Mouse (Mus musculus) heart, adult 2 months (tissue): ENCODE measurements around the gene Gm11172. TPM values are rescaled to one million over a fixed set of nuclear protein-coding genes. Genes with fewer than 3 reads are reported as not detected.
A peak's percentile ranks its signal among the peaks of the same experiment; 100 is the strongest.

Experiments used
- DNase-seq, 2 experiments: peaks; one replicate each; pipeline ENCODE4 v3.0.0; 2021
- H3K27ac ChIP-seq: fragments of 200-600 bp; 2 replicates; pipeline ENCODE4 v1.8.1; 2022
- H3K27me3 ChIP-seq: fragments of 200-500 bp; 2 replicates; pipeline ENCODE4 v1.6.1; 2012; ENCODE audit warnings: mild to moderate bottlenecking, low read length, inconsistent platforms, mixed read lengths; ENCODE audit not compliant: control insufficient read depth, insufficient read depth
- H3K36me3 ChIP-seq: fragments of 200-500 bp; 2 replicates; pipeline ENCODE4 v1.6.1; 2012; ENCODE audit warnings: low read length, inconsistent platforms; ENCODE audit not compliant: control insufficient read depth, insufficient read depth
- H3K4me1 ChIP-seq: fragments of 200-500 bp; 2 replicates; pipeline ENCODE4 v1.6.1; 2011; ENCODE audit warnings: low read length; ENCODE audit not compliant: control insufficient read depth, insufficient read depth
- H3K4me3 ChIP-seq: fragments of 200-600 bp; 2 replicates; pipeline ENCODE4 v1.8.1; 2022
- H3K79me2 ChIP-seq: fragments of 200-500 bp; replicated peaks from 2 replicates; pipeline ENCODE4 v1.6.1; 2012; ENCODE audit warnings: mild to moderate bottlenecking, inconsistent platforms, low read length, moderate library complexity, mixed read lengths; ENCODE audit not compliant: control insufficient read depth, insufficient read depth
- H3K9ac ChIP-seq: fragments of 200-500 bp; 2 replicates; pipeline ENCODE4 v1.6.1; 2012; ENCODE audit warnings: low read depth, mild to moderate bottlenecking, control low read depth, inconsistent platforms, low read length, mixed read lengths
- CTCF ChIP-seq: fragments of 200-600 bp; IDR thresholded peaks from 2 replicates; pipeline ENCODE4 v1.8.1; 2022; ENCODE audit warnings: antibody characterized with exemption, mild to moderate bottlenecking, moderate library complexity
- EP300 ChIP-seq: fragments of 200-500 bp; IDR thresholded peaks from 2 replicates; pipeline ENCODE4 v1.6.1; 2011; ENCODE audit warnings: low read depth, low read length, control low read depth; ENCODE audit not compliant: insufficient read depth
- POLR2A ChIP-seq: fragments of 200-500 bp; IDR thresholded peaks from 2 replicates; pipeline ENCODE4 v1.6.1; 2011; ENCODE audit warnings: mild to moderate bottlenecking, low read depth, low read length, control low read depth; ENCODE audit not compliant: insufficient read depth
- WGBS: fragments of 180-500 bp; shearing (Covaris S2); methylation state at CpG from one replicate; pipeline ENCODE4 v1.1.7; 2018; 5-methylcytosine and 5-hydroxymethylcytosine counted together
- intact Hi-C: fragments of 180-260 bp; cut with DNase I; formaldehyde crosslinking; loops from one replicate; pipeline ENCODE4 v1.15.1; 2025
- polyA plus RNA-seq: library from polyadenylated mRNA; depleted of rRNA; stranded (reverse); fragments of >200 nt; gene quantifications from 2 replicates; pipeline ENCODE4 v1.2.3, GENCODE M21; 2012
- total RNA-seq, 2 experiments: library from RNA; stranded (reverse); gene quantifications; 2 replicates each; pipeline ENCODE4 v1.2.3; 2021

Gm11172 gene
- total and polyA plus RNA-seq, 3 experiments = not detected

DNA sequence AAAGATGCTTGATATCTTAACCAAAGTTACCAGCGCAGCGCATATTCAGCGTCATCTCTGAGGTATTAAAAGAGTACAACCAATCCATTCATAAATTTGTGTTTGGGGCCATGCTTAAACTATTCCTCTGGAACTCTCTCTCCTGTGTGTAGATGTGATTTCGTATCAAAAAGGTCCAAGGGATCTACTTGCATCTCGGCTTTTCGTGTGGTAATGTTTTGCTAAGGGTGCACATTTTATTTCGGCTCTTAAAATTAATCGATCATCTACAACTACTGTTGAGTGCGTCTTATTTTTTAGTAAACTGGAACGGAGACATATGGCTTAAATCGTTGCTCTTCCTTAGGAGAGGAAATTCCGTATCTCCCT, 21.8 kb downstream of the Gm11172 start:
- Histone ChIP-seq H3K79me2 (no peaks in the 10 kb centered on the region), H3K4me1 (peaks cover 5% of the 10 kb centered on the region), H3K36me3 (no peaks in the 10 kb centered on the region), H3K9ac (no peak overlapping the region), H3K27me3 (no peaks in the 10 kb centered on the region), H3K27ac (no peak overlapping the region), H3K4me3 (peak overlapping the region; percentile 63)
- intact Hi-C loops = no loop called here
- DNase-seq = no peak
- no peak for TF ChIP-seq CTCF
- no peak for TF ChIP-seq EP300
- TF ChIP-seq POLR2A = no peak
- 4% methylated on average over 12 of the region's 12 CpGs for WGBS

DNA sequence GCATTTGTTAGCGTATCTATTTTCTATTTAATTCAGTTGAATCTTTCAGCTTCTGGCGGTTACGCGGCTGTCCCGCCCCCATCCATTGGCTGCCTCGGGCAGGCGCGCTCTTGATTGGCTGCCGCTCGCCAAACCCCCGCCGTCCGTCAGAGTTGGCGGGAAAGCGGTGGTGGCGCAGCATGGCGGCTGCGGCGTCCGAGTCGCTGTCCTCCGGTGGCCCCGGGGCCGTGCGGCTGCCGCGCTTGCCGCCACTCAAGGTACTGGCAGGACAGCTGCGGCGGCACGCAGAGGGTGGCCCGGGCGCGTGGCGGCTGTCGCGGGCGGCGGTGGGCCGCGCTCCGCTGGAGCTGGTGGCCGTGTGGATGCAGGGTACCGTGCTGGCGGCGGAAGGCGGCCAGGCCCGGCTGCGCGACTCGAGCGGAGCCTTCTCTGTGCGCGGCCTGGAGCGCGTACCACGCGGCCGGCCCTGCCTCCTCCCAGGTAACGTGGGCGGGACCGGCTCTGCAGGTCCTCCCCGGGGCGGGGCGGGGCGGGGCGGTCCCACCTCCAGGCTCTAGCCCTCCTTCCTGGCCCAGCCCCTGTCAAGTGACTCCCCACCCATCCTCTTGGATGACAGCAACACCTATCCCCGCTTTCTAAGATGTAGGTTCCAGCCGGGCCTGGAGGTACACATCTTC, 22.3 kb downstream of the Gm11172 start, which contains the start of gene Rmi2:
TSS of gene Rmi2 (plus strand) at position 149 of the 677 bp plus-strand sequence.
- no peaks in the 10 kb centered on the region for H3K36me3 ChIP-seq
- H3K27ac ChIP-seq = no peak within 1 kb of the TSS
- no peaks in the 10 kb centered on the region for H3K27me3 ChIP-seq
- peak; percentile 17; the same call in 1 of the 2 replicates for TF ChIP-seq CTCF
- TF ChIP-seq POLR2A = no peak
- H3K9ac ChIP-seq = peak within 1 kb of the TSS; percentile 68
- intact Hi-C loops = no loop called here
- peak; percentile 90 to 91 for DNase-seq
- 2% methylated on average over 69 of the region's 69 CpGs for WGBS
- H3K4me1 ChIP-seq = peaks cover 5% of the 10 kb centered on the region
- H3K79me2 ChIP-seq = no peaks in the 10 kb centered on the region
- H3K4me3 ChIP-seq = peak within 1 kb of the TSS; percentile 63

DNA sequence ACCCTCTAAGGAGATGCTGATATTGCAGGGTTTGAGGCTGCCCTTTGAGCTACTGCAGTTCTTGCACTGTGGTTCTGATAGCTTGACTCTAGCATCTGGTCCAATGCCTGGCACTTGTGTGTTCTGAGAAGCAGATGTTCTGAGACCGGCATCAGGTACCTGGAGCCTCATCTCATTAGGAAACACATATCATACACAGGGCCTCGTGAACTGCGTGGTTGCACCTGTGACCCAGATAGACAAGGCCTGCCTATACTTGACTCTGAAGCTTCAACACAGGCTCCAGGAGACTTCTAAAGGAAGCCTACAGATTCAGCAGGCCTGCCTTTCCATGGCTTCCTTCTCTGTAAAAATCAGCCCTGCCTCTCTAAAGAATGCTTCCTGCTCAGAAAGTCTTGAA, 23.7 kb downstream of the Gm11172 start:
- Histone ChIP-seq H3K27me3 (no peaks in the 10 kb centered on the region), H3K27ac (no peak overlapping the region), H3K79me2 (no peaks in the 10 kb centered on the region), H3K36me3 (no peaks in the 10 kb centered on the region), H3K9ac (no peak overlapping the region), H3K4me3 (no peak overlapping the region), H3K4me1 (peaks cover 5% of the 10 kb centered on the region)
- TF ChIP-seq EP300 (no peak), CTCF (no peak), POLR2A (no peak)
- intact Hi-C loops = no loop called here
- no peak for DNase-seq
- 96% methylated on average over 3 of the region's 3 CpGs for WGBS

DNA sequence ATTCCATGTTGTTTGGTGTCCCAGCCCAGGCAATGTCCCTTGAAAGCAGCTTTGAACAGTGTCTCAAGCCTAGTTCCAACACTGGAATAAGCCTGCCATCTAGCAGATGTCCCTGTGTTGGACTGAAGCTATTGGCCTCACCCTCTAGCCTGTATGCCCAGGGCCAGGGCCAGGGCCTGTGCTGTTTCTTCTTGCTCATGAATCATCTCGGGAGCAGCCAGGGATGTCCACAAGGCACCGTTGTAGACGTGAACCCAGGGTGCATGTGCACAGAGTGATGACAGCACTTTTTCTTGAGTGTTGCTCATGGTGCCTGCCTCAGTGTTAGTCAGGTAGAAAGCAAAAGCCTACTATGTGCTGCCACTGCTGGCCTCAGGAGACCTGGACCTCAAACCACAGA, 24.5 kb downstream of the Gm11172 start:
- H3K4me3 ChIP-seq = no peak overlapping the region
- H3K4me1 ChIP-seq = peaks cover 5% of the 10 kb centered on the region
- WGBS = 85% methylated on average over 3 of the region's 3 CpGs

DNA sequence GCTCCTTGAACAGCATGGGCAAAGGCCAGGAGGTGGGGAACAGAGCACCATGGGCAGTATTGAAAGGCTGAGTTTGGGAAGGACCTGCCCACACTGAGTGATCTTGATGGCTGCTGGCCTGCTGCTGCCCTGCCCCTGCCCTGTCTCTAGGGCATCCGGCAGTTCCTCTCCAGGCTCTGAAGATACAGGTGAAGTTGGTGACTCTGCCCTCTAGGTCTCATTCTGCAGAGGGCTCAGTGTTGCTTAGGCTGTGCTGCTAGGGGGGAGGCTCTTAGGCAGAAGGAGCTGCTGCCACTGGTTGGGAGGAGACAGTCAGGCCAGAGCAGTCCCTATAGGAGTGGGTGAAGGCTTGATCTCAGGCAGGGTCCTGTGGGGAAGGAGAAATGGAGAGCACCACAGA, 25.2 kb downstream of the Gm11172 start:
- Histone ChIP-seq H3K27ac (no peak overlapping the region), H3K9ac (no peak overlapping the region), H3K27me3 (no peaks in the 10 kb centered on the region), H3K4me1 (peaks cover 5% of the 10 kb centered on the region), H3K79me2 (no peaks in the 10 kb centered on the region), H3K36me3 (no peaks in the 10 kb centered on the region), H3K4me3 (no peak overlapping the region)
- WGBS = 80% methylated on average over 1 of the region's 1 CpGs
- no peak for DNase-seq
- TF ChIP-seq CTCF (no peak), EP300 (no peak), POLR2A (no peak)
- intact Hi-C loops = no loop called here

More for the DNA sequence above, 24.5 kb downstream of the Gm11172 start:
- Histone ChIP-seq H3K27me3 (no peaks in the 10 kb centered on the region), H3K27ac (no peak overlapping the region), H3K9ac (no peak overlapping the region), H3K36me3 (no peaks in the 10 kb centered on the region), H3K79me2 (no peaks in the 10 kb centered on the region)
- TF ChIP-seq CTCF = no peak
- TF ChIP-seq EP300 = no peak
- no peak for TF ChIP-seq POLR2A
- intact Hi-C loops = no loop called here
- no peak for DNase-seq

DNA sequence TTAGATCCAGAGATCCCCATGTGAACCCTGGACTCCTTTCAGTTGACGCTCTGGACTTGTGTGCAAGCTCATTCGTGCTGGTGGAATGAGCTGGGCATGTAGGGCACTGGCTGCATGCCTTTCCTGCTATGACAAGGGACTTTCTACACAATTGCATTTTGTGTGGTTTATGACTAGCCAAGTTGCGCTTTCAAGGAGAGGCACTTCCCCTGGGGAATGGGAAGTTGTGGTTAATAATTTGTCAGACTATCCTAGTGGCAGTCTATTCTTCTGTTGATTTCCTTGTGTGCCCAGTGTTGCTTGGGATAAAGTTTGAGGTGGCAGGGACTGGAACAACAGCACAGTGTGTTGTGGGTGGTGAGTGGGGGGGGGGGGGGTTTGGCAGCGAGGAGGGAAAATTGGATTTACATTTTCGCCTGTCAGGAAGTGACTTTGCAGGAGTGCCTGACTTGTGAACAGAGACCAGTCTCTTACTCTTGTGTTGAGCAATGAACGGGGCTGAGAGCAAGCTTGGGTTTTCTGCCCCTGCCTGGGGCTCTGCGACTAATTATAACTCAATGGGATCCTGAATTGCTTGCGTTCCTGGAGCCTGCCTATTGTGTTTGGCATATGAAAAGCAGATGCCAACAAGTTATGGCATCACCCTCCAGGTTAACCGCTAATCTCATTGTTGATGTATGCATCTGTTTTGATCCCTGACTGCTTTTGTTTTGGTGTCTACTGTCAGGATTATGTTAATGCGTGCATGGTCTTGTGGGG, 26.0 kb downstream of the Gm11172 start:
- Histone ChIP-seq H3K27ac (no peak overlapping the region), H3K9ac (no peak overlapping the region), H3K36me3 (no peaks in the 10 kb centered on the region), H3K4me1 (peaks cover 9% of the 10 kb centered on the region), H3K4me3 (no peak overlapping the region), H3K27me3 (no peaks in the 10 kb centered on the region), H3K79me2 (no peaks in the 10 kb centered on the region)
- intact Hi-C loops = no loop called here
- WGBS = 39% methylated on average over 10 of the region's 10 CpGs
- DNase-seq = no peak
- no peak for TF ChIP-seq POLR2A
- no peak for TF ChIP-seq EP300
- no peak for TF ChIP-seq CTCF
